Mouse (Mus musculus) heart, embryonic 15.5 days (tissue): ENCODE measurements at regions not wholly inside any gene's neighbourhood (a gene's known extent, or its start where the extent isn't known, plus 50 kb on each side); places are given as distances from the start of the nearest gene placed in this dataset.

Source experiments
- ATAC-seq: fragments of 200-750 bp; cut with Nextera tagmentation; replicated peaks from 2 replicates; pipeline ENCODE4 v1.8.0; 2017; ENCODE audit warnings: low read depth, moderate TSS enrichment; ENCODE audit not compliant: insufficient number of reproducible peaks, insufficient read depth, low FRiP score
- H3K27ac ChIP-seq: fragments of 300-500 bp; sonication (generic); 2 replicates; pipeline ENCODE4 v1.5.1; 2015; ENCODE audit warnings: mild to moderate bottlenecking, inconsistent platforms
- H3K27me3 ChIP-seq: fragments of 300-500 bp; sonication (generic); 2 replicates; pipeline ENCODE4 v1.6.1; 2015; ENCODE audit warnings: inconsistent platforms
- H3K36me3 ChIP-seq: fragments of 300-500 bp; sonication (generic); 2 replicates; pipeline ENCODE4 v1.6.1; 2015; ENCODE audit warnings: mild to moderate bottlenecking, inconsistent platforms
- H3K4me1 ChIP-seq: fragments of 300-500 bp; sonication (generic); replicated peaks from 2 replicates; pipeline ENCODE4 v1.6.1; 2015; ENCODE audit warnings: inconsistent platforms
- H3K4me2 ChIP-seq: fragments of 300-500 bp; sonication (generic); 2 replicates; pipeline ENCODE4 v1.6.1; 2015; ENCODE audit warnings: inconsistent platforms, mild to moderate bottlenecking, moderate library complexity
- H3K4me3 ChIP-seq: fragments of 300-500 bp; sonication (generic); 2 replicates; pipeline ENCODE4 v1.5.1; 2015; ENCODE audit warnings: mild to moderate bottlenecking, inconsistent platforms
- H3K9ac ChIP-seq: fragments of 300-500 bp; sonication (generic); 2 replicates; pipeline ENCODE4 v1.6.1; 2015; ENCODE audit warnings: mild to moderate bottlenecking, inconsistent platforms
- H3K9me3 ChIP-seq: fragments of 300-500 bp; sonication (generic); replicated peaks from 2 replicates; pipeline ENCODE4 v1.6.1; 2016; ENCODE audit warnings: inconsistent platforms
- WGBS: fragments of 180-500 bp; shearing (Covaris S2); methylation state at CpG from one replicate; pipeline ENCODE4 v1.1.7; 2015; ENCODE audit warnings: mixed read lengths; 5-methylcytosine and 5-hydroxymethylcytosine counted together

DNA sequence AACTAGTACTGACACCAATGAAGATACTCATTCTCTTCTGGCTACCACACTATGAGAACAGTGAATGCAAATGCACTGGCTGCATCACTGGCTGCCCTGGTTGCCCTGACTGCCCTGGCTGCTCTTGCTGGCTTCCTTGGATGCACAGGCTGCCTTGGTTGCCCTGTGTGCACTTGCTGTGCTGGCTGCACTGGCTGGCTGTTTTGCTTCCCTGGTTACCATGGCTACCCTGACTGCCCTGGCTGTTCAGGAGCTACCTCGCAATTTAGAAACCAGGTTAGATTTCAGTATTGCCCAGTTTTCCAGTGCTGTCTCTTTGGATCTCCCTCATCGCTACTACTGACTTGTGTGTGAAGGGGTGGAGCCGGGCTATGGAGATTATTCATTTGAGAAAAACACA is 175.7 kb downstream of the Fat4 start:
- Histone ChIP-seq H3K9me3 (no peaks in the 10 kb centered on the region), H3K4me3 (no peak overlapping the region), H3K27ac (no peak overlapping the region), H3K4me1 (no peaks in the 10 kb centered on the region), H3K4me2 (no peak overlapping the region), H3K9ac (no peak overlapping the region), H3K27me3 (no peaks in the 10 kb centered on the region), H3K36me3 (no peaks in the 10 kb centered on the region)
- 69% methylated on average over 3 of the region's 3 CpGs for WGBS
- no peak for ATAC-seq

DNA sequence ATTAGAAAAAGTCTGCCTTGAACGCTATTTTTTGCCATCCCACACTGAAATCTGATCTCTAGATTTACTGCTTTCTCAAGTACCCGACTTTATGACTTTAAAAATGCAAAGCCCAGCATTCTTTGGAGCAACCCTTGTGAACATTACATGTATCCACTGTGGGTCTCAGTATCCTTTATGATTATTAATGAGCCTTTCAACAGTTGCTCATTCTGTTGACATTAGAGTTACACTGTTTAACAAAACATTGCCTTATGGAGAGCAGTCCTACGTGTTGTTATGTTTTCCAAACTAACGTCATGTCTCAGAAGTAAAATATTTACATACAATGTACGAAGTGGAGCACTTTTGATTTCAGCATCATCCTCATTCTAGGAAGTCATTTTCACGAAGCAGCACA is 178.7 kb downstream of the Fat4 start:
- WGBS: 65% methylated on average over 6 of the region's 6 CpGs
- H3K4me2 ChIP-seq: no peak overlapping the region
- no peak for ATAC-seq
- no peaks in the 10 kb centered on the region for H3K36me3 ChIP-seq
- H3K4me3 ChIP-seq: no peak overlapping the region
- no peaks in the 10 kb centered on the region for H3K9me3 ChIP-seq
- H3K27me3 ChIP-seq: no peaks in the 10 kb centered on the region
- no peaks in the 10 kb centered on the region for H3K4me1 ChIP-seq
- no peak overlapping the region for H3K9ac ChIP-seq
- no peak overlapping the region for H3K27ac ChIP-seq

DNA sequence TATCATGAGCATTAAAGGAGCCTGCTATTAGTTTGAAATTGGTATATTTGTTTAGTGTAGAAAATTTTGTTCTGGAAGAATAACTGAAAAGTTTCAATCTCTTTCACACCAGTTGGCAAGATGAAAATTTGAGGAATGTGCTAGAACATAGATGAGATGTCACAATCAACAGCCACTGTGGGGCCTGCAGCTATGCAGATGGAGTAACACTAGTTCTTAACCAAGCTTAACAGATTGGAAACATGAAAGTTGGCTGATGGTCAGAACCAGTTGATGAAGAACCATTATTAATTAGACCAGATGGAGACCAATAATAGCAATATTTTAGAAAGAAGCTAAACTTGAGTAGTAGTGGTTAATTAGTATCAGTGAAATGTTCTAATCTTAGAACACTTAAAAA is 182.3 kb downstream of the Fat4 start:
- H3K27me3 ChIP-seq: no peaks in the 10 kb centered on the region
- H3K36me3 ChIP-seq: no peaks in the 10 kb centered on the region
- no peak overlapping the region for H3K4me3 ChIP-seq
- no peaks in the 10 kb centered on the region for H3K4me1 ChIP-seq
- H3K9ac ChIP-seq: no peak overlapping the region
- no peaks in the 10 kb centered on the region for H3K9me3 ChIP-seq
- no peak overlapping the region for H3K4me2 ChIP-seq
- H3K27ac ChIP-seq: no peak overlapping the region
- no peak for ATAC-seq

DNA sequence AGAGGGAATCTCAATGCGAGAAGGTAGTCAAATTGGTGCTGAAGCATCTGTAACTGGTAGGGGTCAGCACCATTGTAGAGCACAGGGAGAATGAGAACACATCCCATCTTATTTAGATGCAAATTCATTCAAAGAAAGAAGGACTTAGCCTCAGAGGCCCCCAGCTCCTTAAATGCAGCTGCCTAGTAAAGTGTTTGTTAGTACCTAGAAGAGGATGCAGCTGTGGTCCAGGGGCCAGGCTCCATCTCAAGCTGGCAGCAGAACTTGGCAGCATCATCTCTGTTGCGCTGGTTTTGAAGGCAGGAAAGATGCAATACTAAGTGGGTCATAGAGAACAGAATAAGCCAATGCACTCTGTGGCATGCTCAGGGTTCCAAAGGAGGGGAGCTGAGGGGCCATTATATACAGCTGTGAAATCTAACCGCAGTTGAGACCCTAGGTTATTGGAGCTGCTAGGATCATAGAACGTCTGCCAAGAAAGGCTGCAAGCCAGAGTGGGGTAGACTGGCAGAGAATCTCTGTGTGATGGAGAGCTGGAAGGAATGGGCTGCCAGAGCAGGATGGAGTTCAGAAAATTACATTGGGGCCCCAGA is 196.0 kb downstream of the Fat4 start:
- Histone ChIP-seq H3K4me3 (no peak overlapping the region), H3K4me2 (no peak overlapping the region), H3K27ac (no peak overlapping the region), H3K9me3 (no peaks in the 10 kb centered on the region), H3K27me3 (no peaks in the 10 kb centered on the region), H3K4me1 (no peaks in the 10 kb centered on the region), H3K36me3 (no peaks in the 10 kb centered on the region), H3K9ac (no peak overlapping the region)
- no peak for ATAC-seq
- WGBS: 78% methylated on average over 4 of the region's 4 CpGs

DNA sequence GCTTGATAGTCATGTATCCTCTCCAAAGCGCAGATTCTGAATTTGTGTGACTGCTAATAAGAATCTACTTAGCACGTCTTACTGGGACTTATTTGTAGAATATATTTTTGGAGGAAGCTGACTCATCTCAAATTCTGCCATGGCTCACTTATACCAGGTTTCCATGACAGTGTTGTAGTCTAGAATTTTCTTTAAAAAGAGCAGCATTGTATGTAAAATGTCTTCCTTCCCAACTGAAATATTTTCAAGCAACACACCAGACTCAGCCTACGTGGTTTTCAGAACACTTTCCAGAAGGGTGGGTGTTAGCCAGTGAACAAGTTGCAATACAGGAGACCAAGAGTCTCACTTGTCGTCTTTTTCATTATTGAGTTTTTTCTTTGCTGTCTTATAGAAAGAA is 202.2 kb downstream of the Fat4 start:
- H3K36me3 ChIP-seq: no peaks in the 10 kb centered on the region
- H3K9ac ChIP-seq: no peak overlapping the region
- no peak overlapping the region for H3K4me3 ChIP-seq
- no peaks in the 10 kb centered on the region for H3K9me3 ChIP-seq
- no peaks in the 10 kb centered on the region for H3K27me3 ChIP-seq
- H3K4me1 ChIP-seq: no peaks in the 10 kb centered on the region
- ATAC-seq: no peak
- 82% methylated on average over 4 of the region's 4 CpGs for WGBS
- no peak overlapping the region for H3K4me2 ChIP-seq
- no peak overlapping the region for H3K27ac ChIP-seq

DNA sequence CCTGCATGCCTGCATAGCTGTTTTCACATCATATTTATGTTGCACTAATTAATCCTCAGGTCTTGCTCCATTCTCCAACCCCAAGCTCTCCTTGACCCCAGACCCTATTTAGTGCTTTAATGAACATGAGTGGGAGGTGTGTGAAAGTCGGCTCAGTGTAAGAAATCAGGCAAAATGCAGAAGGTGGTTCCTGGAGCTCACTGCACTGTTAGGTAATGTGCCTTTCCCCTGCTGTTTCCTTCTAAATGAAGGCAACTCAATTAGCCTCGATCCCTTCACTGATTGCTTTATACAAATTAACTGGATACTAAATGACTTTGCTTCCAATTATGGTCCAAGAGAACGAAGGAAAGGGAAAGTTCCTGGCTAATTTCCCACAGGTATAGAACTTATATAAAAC is 215.6 kb downstream of the Fat4 start:
- ATAC-seq: no peak
- H3K4me2 ChIP-seq: no peak overlapping the region
- no peak overlapping the region for H3K27ac ChIP-seq
- H3K4me3 ChIP-seq: no peak overlapping the region
- H3K4me1 ChIP-seq: no peaks in the 10 kb centered on the region
- H3K36me3 ChIP-seq: no peaks in the 10 kb centered on the region
- H3K27me3 ChIP-seq: no peaks in the 10 kb centered on the region
- 67% methylated on average over 3 of the region's 3 CpGs for WGBS
- no peaks in the 10 kb centered on the region for H3K9me3 ChIP-seq
- no peak overlapping the region for H3K9ac ChIP-seq

DNA sequence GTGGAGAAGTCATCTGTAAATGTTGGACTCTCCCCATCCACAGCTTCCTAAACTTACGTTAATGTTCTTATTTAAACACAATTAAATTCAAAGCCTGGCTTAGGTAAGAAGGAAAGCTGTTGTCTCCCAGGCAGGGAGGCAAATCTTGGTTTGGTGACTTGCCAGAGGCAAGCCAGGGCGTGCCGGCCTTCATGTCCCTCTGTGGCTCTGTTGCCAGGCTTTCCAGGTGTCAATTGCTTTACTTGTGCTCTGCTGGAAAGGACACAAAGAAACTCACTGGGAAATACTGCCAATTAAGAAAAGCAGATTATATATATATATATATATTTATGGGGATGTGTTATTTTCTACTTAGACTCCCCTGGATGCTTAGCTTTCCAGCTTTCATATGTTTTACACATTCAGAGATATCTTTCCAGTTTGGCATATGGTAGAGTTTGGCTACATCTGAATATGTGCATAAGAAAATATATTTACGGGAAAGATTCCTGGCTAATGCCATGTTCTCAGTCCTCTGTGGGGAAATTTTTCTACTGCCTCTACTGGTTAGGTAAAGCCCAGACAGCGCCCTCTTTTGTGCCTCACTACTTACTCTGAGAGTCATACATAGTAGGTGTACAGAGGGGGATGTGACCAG is 223.1 kb downstream of the Fat4 start:
- no peak overlapping the region for H3K9ac ChIP-seq
- H3K4me2 ChIP-seq: no peak overlapping the region
- H3K4me3 ChIP-seq: no peak overlapping the region
- H3K4me1 ChIP-seq: no peaks in the 10 kb centered on the region
- H3K27me3 ChIP-seq: no peaks in the 10 kb centered on the region
- no peaks in the 10 kb centered on the region for H3K36me3 ChIP-seq
- no peak for ATAC-seq
- WGBS: 83% methylated on average over 5 of the region's 5 CpGs
- H3K27ac ChIP-seq: no peak overlapping the region
- no peaks in the 10 kb centered on the region for H3K9me3 ChIP-seq

DNA sequence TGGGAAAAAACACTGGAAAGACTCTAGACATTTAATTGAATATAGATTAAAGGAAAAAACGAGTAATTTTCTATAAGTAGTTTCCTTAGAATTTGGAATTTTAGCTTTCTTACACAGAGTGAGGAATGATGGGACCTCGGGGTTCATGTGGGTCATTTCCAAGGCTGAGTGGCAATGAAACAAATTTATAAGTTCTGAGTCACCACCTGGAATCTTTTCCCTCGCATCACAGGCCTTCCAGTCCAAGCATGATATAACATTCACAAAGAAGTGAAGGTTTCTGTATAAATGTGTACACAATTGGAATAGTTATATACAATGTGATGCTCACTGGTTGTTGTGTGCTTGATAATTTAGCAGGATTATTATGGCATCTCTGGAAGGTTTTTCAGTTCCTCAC is 227.3 kb downstream of the Fat4 start:
- Histone ChIP-seq H3K4me3 (no peak overlapping the region), H3K9me3 (no peaks in the 10 kb centered on the region), H3K36me3 (no peaks in the 10 kb centered on the region), H3K27ac (no peak overlapping the region), H3K4me2 (no peak overlapping the region), H3K9ac (no peak overlapping the region), H3K4me1 (no peaks in the 10 kb centered on the region), H3K27me3 (no peaks in the 10 kb centered on the region)
- ATAC-seq: no peak
- WGBS: 71% methylated on average over 3 of the region's 3 CpGs

DNA sequence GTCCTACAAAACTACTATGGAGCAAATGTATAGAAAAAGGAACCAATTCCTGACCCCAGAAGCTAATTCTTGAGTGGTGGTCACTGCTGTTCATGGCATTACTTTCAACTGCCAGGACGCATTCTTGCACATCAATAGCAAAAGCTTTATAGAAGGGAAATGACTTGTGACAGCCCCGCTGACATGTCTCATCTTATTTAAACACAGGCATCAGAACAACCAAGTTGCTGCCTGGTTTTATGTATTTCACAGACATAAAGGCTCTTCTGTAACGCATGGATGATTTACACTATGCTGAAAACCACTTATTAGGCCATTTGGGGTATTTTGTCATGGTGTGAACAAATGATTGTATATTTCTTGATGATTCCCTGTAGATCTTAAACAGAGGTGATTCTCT is 228.1 kb downstream of the Fat4 start:
- no peak for ATAC-seq
- H3K4me3 ChIP-seq: no peak overlapping the region
- H3K4me1 ChIP-seq: no peaks in the 10 kb centered on the region
- no peaks in the 10 kb centered on the region for H3K27me3 ChIP-seq
- no peak overlapping the region for H3K27ac ChIP-seq
- no peak overlapping the region for H3K9ac ChIP-seq
- H3K4me2 ChIP-seq: no peak overlapping the region
- WGBS: 84% methylated on average over 3 of the region's 3 CpGs
- no peaks in the 10 kb centered on the region for H3K36me3 ChIP-seq
- H3K9me3 ChIP-seq: no peaks in the 10 kb centered on the region

DNA sequence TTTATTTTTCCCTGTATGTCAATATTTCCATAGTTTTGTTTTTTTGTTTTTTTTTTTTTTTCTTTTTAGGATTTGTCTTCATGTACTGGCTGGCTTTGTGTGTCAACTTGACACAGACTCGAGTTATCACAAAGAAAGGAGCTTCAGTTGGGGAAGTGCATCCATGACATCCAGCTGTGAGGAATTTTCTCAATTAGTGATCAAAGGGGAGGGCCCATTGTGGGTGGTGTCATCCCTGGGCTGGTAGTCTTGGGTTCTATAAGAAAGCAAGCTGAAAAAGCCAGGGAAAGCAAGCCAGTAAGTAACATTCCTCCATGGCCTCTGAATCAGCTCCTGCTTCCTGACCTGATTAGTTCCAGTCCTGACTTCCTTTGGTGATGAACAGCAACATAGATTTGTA is 228.7 kb downstream of the Fat4 start:
- Histone ChIP-seq H3K9me3 (no peaks in the 10 kb centered on the region), H3K27me3 (no peaks in the 10 kb centered on the region), H3K27ac (no peak overlapping the region), H3K36me3 (no peaks in the 10 kb centered on the region), H3K4me2 (no peak overlapping the region), H3K9ac (no peak overlapping the region), H3K4me1 (no peaks in the 10 kb centered on the region), H3K4me3 (no peak overlapping the region)
- WGBS: 50% methylated on average over 1 of the region's 1 CpGs
- ATAC-seq: no peak

DNA sequence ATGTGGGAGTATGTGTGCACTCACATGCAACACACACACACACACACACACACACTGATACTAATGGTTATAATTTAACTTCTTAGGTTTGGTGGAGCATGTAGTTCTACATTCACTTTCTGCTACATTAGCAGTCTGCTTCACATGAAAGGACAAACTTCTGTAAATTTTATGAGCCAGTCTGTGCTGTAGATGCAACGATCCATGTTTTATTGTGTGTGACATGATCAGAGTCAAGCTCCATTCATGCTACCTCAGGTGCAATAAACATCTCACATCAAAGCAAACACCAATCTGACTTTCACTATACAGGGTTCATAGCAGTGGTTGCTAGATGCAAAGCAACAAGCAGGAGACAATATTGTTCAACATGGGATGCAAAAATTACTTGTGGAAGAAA is 235.5 kb downstream of the Fat4 start:
- H3K27ac ChIP-seq: no peak overlapping the region
- no peak overlapping the region for H3K4me2 ChIP-seq
- no peak overlapping the region for H3K9ac ChIP-seq
- no peaks in the 10 kb centered on the region for H3K4me1 ChIP-seq
- 84% methylated on average over 1 of the region's 1 CpGs for WGBS
- no peak overlapping the region for H3K4me3 ChIP-seq
- no peak for ATAC-seq
- no peaks in the 10 kb centered on the region for H3K27me3 ChIP-seq
- H3K36me3 ChIP-seq: no peaks in the 10 kb centered on the region
- H3K9me3 ChIP-seq: no peaks in the 10 kb centered on the region

DNA sequence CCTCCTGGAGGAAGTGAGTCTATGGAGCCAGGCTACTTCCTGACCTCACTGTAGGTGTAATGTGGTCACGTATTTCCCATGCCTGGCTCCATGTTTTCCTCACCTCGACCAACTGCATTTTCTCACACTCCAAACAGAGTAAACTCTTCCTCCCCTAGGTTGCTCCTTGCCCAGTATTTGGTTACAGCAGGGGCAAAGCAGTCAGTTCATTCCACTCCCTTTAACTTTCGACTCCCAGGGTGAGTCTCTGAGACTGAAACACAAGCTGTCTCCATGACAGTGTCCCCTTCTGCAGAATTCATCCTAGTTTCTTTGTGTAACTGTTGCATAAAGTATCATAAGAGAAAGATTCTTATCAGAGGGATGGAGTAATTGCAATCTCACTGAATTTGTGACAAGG is 243.8 kb downstream of the Fat4 start:
- H3K4me2 ChIP-seq: no peak overlapping the region

More for the DNA sequence above, 243.8 kb downstream of the Fat4 start:
- Histone ChIP-seq H3K9me3 (no peaks in the 10 kb centered on the region), H3K9ac (no peak overlapping the region), H3K36me3 (no peaks in the 10 kb centered on the region), H3K4me1 (no peaks in the 10 kb centered on the region), H3K27ac (no peak overlapping the region), H3K27me3 (no peaks in the 10 kb centered on the region), H3K4me3 (no peak overlapping the region)
- 77% methylated on average over 3 of the region's 3 CpGs for WGBS
- no peak for ATAC-seq
